Mouse (Mus musculus): ENCODE measurements at regions not wholly inside any gene's neighbourhood (a gene's known extent, or its start where the extent isn't known, plus 50 kb on each side); places are given as distances from the start of the nearest gene placed in this dataset.
"Not testable (repeated sequence)": the region's sequence is repeated elsewhere in the genome, so short reads cannot be mapped to it uniquely, and the experiment has no call there.

- DNase-seq (ENCODE audit: low read depth, low spot score) = no peak
Observed at GRCm38 (mm10) chr8:5523281-5523680, 418.1 kb upstream of the Slc10a2 start.

- no peak for DNase-seq (ENCODE audit: low read depth, low spot score)
Observed at GRCm38 (mm10) chr8:5495861-5496260, 390.7 kb upstream of the Slc10a2 start.

GRCm38 (mm10) chr8:5490491-5490890 is 385.3 kb upstream of the Slc10a2 start:
- DNase-seq (ENCODE audit: low read depth, low spot score) = no peak

- no peak for DNase-seq (ENCODE audit: low read depth, low spot score)
Observed at GRCm38 (mm10) chr8:5482938-5483337, 377.8 kb upstream of the Slc10a2 start.

- DNase-seq (ENCODE audit: low read depth, low spot score) = no peak
Observed at GRCm38 (mm10) chr8:5472999-5473398, 367.8 kb upstream of the Slc10a2 start.

- DNase-seq (ENCODE audit: low read depth, low spot score) = no peak
Observed at GRCm38 (mm10) chr8:5472582-5472981, 367.4 kb upstream of the Slc10a2 start.

GRCm38 (mm10) chr8:5457619-5458018 is 352.5 kb upstream of the Slc10a2 start:
- no peak for DNase-seq (ENCODE audit: low read depth, low spot score)

- DNase-seq (ENCODE audit: low read depth, low spot score) = no peak
Observed at GRCm38 (mm10) chr8:5453469-5453868, 348.3 kb upstream of the Slc10a2 start.

- DNase-seq (ENCODE audit: low read depth, low spot score) = not testable (repeated sequence)
Observed at GRCm38 (mm10) chr8:5442243-5442642, 337.1 kb upstream of the Slc10a2 start.

GRCm38 (mm10) chr8:5440404-5440803 is 335.3 kb upstream of the Slc10a2 start:
- not testable (repeated sequence) for DNase-seq (ENCODE audit: low read depth, low spot score)

- no peak for DNase-seq (ENCODE audit: low read depth, low spot score)
Observed at GRCm38 (mm10) chr8:5439054-5439453, 333.9 kb upstream of the Slc10a2 start.

- no peak for DNase-seq (ENCODE audit: low read depth, low spot score)
Observed at GRCm38 (mm10) chr8:5428303-5428971, 323.3 kb upstream of the Slc10a2 start.

GRCm38 (mm10) chr8:5416841-5417240 is 311.7 kb upstream of the Slc10a2 start:
- not testable (repeated sequence) for DNase-seq (ENCODE audit: low read depth, low spot score)

GRCm38 (mm10) chr8:5384851-5385250 is 279.7 kb upstream of the Slc10a2 start:
- no peak for DNase-seq (ENCODE audit: low read depth, low spot score)

GRCm38 (mm10) chr8:5378001-5378400 is 272.9 kb upstream of the Slc10a2 start:
- no peak for DNase-seq (ENCODE audit: low read depth, low spot score)

GRCm38 (mm10) chr8:5339953-5340352 is 234.8 kb upstream of the Slc10a2 start:
- no peak for DNase-seq (ENCODE audit: low read depth, low spot score)

GRCm38 (mm10) chr8:5314594-5314993 is 209.4 kb upstream of the Slc10a2 start:
- no peak for DNase-seq (ENCODE audit: low read depth, low spot score)

- DNase-seq (ENCODE audit: low read depth, low spot score) = no peak
Observed at GRCm38 (mm10) chr8:5299982-5300381, 194.8 kb upstream of the Slc10a2 start.

GRCm38 (mm10) chr8:5297190-5297589 is 192.0 kb upstream of the Slc10a2 start:
- no peak for DNase-seq (ENCODE audit: low read depth, low spot score)

- DNase-seq (ENCODE audit: low read depth, low spot score) = peak; percentile 31
Observed at GRCm38 (mm10) chr8:5285708-5286161, 180.6 kb upstream of the Slc10a2 start.

- DNase-seq (ENCODE audit: low read depth, low spot score) = no peak
Observed at GRCm38 (mm10) chr8:5283799-5284198, 178.6 kb upstream of the Slc10a2 start.

GRCm38 (mm10) chr8:5262316-5262715 is 157.2 kb upstream of the Slc10a2 start:
- DNase-seq (ENCODE audit: low read depth, low spot score) = no peak

- not testable (repeated sequence) for DNase-seq (ENCODE audit: low read depth, low spot score)
Observed at GRCm38 (mm10) chr8:5241871-5242270, 136.7 kb upstream of the Slc10a2 start.

All from embryo, embryonic 11.5 days (tissue).